Mouse (Mus musculus): ENCODE data around the gene Itga4. TPM values are rescaled to one million over a fixed set of nuclear protein-coding genes. Genes with fewer than 3 reads are reported as not detected.

The Itga4 gene
- polyA plus RNA-seq, 1 experiment from 2014 or later: 1.7 TPM

GRCm38 (mm10) chr2:79378346-79379086 lies 123.3 kb downstream of the Itga4 start:
- no peaks in the 10 kb centered on the region for H3K27me3 ChIP-seq (replicated peaks; ENCODE audit: control insufficient read depth, insufficient read depth, low read length)
- no peak overlapping the region for H3K9ac ChIP-seq (ENCODE audit: low read depth, low read length)
- H3K36me3 ChIP-seq (ENCODE audit: control insufficient read depth, insufficient read depth): no peaks in the 10 kb centered on the region
- H3K9me3 ChIP-seq (ENCODE audit: control insufficient read depth): no peaks in the 10 kb centered on the region
- no peak overlapping the region for H3K4me2 ChIP-seq (replicated peaks; ENCODE audit: low read depth)
- no peak for ATAC-seq
- no peaks in the 10 kb centered on the region for H3K4me1 ChIP-seq (replicated peaks; ENCODE audit: control insufficient read depth, insufficient read depth, low read length)
- no peak overlapping the region for H3K27ac ChIP-seq (ENCODE audit: low read depth, low read length)
- WGBS: 70% methylated on average over 8 of the region's 8 CpGs
- no peak overlapping the region for H3K4me3 ChIP-seq (ENCODE audit: low read depth, low read length)
- TF ChIP-seq CTCF (IDR thresholded peaks at IDR 0.05; ENCODE audit: low read depth): no peak

GRCm38 (mm10) chr2:79379087-79380041 lies 124.1 kb downstream of the Itga4 start:
- H3K4me3 ChIP-seq (ENCODE audit: low read depth, low read length): no peak overlapping the region
- ATAC-seq: no peak
- H3K9ac ChIP-seq (ENCODE audit: low read depth, low read length): no peak overlapping the region
- no peaks in the 10 kb centered on the region for H3K27me3 ChIP-seq (replicated peaks; ENCODE audit: control insufficient read depth, insufficient read depth, low read length)
- H3K4me2 ChIP-seq (replicated peaks; ENCODE audit: low read depth): peak overlapping the region; percentile 45
- 25% methylated on average over 12 of the region's 12 CpGs for WGBS
- no peaks in the 10 kb centered on the region for H3K9me3 ChIP-seq (ENCODE audit: control insufficient read depth)
- no peaks in the 10 kb centered on the region for H3K4me1 ChIP-seq (replicated peaks; ENCODE audit: control insufficient read depth, insufficient read depth, low read length)
- H3K27ac ChIP-seq (ENCODE audit: low read depth, low read length): peak overlapping the region; percentile 7; the same call in 1 of the 2 replicates
- TF ChIP-seq CTCF (IDR thresholded peaks at IDR 0.05; ENCODE audit: low read depth): peak; percentile 33
- no peaks in the 10 kb centered on the region for H3K36me3 ChIP-seq (ENCODE audit: control insufficient read depth, insufficient read depth)

Other genes starting within 250 kb of the Itga4 start
- gene Neurod1, start 201.3 kb downstream of the Itga4 start, polyA plus RNA-seq (2015; fragmentation: Nextera tagmentation; extraction: Ambion mirVana): 2.1 and 2.4 TPM in 2 replicates
- 0.34 and 1.2 TPM in 2 replicates for gene Cerkl, start 201.4 kb downstream of the Itga4 start, polyA plus RNA-seq (2015; fragmentation: Nextera tagmentation; extraction: Ambion mirVana)